Mouse (Mus musculus): Measurements from ENCODE around the gene Tmem108. TPM values are rescaled to one million over a fixed set of nuclear protein-coding genes. Genes with fewer than 3 reads are reported as not detected.
"Not testable (repeated sequence)": the region's sequence is repeated elsewhere in the genome, so short reads cannot be mapped to it uniquely, and the experiment has no call there.

The Tmem108 gene
- polyA plus RNA-seq, 2 experiments from 2014 or later: 0.87 to 1.2 TPM

DNA sequence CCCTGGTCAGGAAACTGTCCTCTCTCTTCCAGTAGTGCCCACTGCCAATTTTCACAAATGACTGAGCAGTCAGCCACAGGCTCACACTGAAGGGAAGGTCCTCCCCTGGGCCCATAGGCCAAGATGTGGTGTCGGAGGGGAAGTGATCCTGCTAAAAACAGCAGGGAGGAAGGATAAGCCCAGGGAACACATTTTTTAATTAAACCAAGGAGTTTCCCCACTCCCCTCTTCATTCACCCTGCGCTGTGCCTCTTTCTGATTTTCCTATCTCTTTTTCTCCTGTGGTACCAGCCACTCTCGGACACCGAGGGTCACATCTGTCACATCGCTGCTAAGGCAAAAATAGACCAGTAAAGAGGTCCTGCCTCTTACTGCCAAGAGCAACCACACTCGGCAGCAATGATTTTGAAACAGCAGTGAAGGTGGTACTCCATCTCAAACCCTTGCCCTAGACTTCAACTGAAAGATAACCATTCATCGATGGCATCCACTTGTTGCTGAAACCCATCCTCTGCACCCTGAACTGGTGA is 83.0 kb downstream of the Tmem108 start:
- ATAC-seq: no peak

DNA sequence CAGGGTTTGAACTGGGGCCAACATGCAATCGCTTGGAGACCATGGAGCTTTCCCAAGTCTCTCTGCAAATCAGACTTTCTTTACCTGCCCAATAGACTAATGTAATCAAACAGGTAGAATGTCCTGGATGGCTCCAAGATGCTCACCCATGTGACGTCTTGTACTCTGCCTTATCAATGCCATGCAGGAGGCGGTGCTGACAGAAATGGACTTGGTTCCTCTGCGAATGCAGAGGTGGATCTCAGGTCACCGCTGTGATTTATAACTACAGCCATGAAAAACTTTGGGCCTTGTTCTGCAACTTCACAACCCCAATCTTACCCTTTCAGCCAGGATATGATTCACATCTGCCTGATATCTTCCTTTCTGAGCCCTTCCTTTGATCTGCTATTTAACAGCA is 83.8 kb downstream of the Tmem108 start:
- ATAC-seq: no peak

DNA sequence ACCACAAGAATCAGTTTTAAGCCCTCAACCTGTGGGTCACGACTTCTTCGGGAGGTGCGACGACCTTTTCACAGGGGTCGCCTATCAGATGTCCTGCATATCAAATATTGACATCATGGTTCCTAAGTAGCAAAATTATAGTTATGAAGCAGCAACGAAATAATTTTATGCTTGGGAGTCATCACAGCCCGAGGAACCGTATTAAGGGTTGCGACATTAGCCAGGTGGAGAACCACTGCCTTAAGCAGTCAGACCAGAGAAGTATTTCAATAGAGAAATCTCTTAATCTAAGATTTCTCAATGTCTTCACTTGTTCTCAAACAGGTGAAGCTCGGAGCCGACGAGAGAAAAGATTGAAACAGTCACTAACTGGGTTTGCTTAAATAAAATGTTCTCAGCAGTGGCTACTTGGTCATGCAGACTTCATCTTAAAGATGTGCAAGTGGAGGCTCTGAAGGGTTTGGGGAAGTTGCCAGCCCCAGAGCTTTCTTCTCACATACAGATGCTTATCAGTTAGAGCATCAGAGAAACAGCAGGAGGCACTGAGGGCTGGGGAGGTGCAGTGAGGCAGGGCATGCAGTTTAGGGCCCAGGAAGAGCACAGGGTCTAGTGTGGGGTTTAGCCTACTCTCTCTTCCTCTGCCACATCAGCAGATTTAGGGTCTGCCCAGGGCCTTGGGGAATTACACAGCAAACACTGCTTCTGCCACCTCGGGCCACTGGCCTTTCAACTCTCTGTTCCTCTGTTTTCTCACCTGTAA is 85.7 kb downstream of the Tmem108 start:
- no peak for ATAC-seq

DNA sequence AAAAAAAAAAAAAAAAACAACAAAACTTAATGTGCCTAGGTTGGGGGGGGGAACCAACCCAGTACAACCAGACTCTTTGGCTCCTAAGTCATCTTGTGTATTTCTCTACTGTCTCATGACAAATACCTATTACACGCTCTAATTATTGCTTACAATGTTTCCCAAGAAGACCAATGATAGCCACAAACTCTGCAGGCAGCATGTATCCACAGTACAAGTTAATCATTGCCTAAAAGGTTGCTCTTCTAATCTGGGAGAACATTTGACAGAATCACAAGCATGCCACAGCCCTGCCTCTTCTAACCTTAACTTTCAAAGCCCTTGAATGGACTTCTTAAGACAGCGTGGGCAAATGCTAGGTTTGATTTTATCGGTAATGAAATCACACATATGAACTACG is 88.8 kb downstream of the Tmem108 start:
- ATAC-seq: no peak

DNA sequence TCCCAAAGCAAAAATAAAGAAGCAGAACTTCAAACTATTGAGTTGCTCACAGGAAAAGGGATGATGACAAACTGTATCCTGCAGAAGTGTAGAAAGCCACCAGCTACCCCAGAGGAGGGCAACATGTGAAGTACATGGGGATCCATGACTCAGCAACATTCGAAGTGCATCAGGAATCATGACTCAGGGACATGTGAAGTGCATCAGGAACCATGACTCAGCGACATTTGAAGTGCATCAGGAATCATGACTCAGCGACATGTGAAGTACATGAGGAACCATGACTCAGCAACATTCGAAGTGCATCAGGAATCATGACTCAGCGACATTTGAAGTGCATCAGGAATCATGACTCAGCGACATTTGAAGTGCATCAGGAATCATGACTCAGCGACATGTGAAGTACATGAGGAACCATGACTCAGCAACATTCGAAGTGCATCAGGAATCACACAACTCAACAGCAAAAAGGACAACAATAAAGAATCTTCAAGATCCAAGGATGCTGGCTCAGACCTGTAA is 91.0 kb downstream of the Tmem108 start:
- ATAC-seq: not testable (repeated sequence)

DNA sequence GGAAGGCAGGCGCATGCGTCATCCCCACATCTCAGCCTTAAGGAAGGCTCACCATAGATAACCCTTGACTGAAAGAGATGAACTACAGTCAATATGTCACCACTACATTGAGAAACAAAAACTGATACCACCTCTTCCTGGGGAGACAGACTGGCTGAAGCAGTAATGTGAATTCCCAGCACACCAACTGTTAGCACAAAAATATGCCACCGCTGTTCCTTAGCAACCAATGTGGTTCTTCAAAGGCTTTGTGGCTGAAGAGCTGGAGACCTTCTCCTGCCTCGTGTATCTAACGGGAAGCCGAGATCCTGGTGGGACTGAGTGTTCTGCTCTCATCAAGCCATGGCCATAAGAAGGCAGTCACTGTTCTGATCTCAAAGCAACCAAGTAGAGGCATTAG is 92.8 kb downstream of the Tmem108 start:
- no peak for ATAC-seq

DNA sequence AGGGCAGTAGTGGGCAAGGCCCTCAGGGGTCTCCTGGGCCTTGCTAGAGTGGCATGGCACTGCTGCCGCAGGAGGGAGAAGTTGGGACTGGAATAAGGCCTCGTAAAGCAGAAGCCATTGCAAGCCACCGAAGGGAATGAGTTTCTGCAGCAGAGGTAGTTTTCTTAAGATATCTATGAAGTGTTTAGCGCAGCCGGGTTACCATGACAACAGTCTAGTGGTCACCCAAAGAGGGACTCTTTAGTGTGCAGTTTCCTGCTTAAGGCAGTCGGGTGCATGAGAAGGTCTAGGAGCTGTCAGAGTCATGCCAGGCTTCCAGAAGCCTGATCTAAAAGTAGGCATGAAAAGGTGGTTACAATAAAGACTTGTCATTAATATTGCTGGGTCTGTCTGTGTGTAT is 95.8 kb downstream of the Tmem108 start:
- no peak for ATAC-seq

DNA sequence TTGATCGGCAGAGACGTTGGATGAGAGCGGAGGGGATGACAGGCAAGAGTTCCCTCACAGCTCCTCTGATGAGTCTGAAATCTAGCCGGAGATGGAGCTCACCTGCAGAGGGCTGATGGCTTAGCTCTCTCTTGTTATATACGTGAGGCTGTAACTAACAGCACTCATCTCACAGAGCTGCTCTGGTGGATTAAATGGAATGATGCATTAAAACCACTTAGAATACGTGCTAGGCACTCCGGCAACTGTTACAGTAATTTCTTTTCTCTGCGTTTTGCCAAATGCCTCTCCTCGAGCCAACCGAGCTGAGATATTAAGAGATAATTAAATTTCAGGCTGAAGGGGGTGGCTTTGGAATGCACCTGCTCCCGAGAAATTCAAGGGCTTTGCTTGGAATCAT is 97.5 kb downstream of the Tmem108 start:
- ATAC-seq: no peak

DNA sequence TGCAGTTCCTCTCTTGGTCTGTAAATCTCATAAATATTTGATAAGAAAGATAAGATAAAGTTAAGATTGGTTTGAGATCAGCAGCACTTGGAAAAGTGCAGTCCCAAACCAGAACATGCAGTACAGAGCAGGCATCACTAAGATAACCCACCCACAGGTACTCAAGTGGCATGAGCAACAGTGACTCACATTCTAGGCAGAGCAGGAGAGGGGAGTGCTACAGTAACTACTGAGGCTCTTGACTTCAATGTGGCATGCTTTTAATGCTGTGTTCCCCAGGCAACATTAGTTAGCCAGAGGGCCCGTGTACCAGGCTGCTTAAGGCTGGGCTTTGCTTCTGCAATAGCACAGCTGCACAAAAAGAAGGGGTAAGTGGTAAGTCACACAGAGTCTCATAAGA is 99.8 kb downstream of the Tmem108 start:
- no peak for ATAC-seq

DNA sequence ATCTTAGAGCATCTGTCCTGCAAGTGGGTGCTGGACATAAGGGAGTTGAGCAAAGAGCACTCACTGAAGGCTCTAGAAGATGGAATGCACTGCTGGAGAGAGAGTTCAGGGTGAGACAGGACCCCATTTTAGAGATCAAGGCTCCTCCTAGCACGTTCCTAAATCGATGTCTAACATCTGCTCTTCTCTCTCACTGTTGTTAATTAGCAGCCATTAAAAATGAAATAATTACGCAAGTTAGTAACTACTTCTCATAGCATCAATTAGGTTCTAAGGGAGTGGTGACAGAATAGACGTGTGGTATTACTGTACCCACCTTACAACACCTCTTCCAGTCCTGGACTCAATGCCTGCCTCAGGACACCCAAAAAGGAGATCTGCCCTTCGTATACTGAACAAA is 103.7 kb downstream of the Tmem108 start:
- no peak for ATAC-seq

DNA sequence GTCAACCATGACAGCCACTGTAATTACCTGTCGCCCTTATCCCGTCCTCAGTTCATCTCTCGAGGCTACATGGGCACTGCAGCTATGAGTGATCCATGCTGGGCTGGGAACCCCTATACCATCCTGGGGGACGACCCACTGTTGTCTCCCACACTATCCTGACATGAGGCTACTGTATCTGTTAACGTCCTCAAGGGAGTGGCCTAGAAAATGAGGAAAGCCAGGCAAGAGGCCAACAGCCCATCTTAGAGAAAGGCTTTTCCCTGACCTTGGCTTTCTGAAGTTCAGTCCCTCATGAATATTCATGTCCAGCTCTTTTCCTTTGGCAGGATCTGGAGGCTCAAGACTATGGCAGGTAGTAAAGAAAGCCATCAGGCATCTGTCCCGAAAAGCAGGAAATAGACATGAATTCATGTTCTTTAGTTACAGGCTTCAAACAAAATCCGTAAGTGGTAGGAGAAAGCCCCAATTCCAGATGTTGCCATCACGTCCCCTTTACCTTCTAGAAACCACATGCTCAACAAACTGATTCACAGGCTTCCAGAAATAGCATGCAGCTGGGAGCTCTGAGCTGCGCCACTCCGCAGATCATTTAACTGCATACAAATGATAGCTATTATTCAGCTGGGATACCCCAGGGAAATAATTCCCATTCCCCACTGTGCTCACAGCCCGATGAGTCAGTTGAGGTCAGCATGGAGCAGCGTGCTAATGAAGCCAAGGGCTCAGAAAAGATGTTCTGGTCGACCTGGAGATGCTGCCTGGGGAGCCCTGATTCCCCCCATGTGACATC is 104.3 kb downstream of the Tmem108 start:
- no peak for ATAC-seq

DNA sequence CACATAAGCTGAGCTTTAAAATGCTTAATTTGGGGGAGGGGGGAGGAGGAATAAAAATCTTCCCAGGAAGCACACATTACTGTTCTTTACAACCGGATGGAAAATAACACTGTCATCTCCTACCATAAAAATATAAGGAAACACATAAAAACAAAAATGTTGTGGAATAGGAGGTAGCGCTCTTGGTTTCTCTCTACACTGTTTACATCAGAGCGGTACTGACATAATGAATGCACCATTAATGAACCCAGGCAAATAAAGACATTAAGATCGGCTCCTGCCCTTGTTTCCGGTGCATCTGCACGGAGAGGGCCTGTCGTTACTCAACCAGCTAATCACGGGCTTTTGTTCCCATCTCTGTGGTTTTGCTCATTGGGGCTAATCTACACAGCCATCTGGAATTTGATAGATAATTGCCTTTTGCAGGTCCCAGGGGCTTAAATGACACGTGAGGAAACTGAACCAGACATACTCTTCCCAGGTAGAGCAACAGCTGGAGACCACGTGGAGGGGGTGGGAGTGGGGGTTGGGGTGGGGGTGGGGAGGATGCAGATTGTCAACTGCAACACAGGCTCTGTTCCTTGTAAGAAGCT is 107.5 kb downstream of the Tmem108 start:
- ATAC-seq: no peak

DNA sequence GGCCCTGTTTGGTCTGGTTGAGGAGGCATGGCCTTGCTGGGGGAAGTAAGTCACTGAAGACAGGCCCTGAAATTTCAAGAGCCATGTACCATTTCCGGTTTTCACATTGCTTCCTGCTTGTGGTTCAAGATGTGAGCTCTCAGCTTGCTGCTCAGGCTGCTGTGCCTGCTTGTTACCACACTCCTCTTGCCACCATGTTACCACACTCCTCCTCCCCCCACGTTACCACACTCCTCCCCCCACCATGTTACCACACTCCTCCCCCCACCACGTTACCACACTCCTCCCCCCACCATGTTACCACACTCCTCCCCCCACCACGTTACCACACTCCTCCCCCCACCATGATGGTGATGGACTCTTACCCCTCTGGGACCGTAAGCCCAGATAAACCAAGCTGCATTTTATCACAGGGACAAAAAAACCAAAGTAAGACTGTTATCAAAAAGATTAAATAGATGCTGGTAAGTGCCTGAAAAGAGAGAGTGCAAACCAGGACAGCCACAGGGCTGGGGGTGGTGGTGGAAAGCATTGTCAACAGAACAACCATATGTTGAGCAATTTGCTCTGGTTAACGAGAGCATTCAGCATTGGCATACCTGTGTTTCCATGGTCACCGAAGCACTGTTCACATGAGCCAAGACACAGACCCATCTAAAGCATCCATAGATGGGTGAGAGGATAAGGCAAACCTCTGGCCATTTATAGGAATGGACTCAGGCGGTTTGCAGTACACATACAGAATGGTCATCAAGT is 109.3 kb downstream of the Tmem108 start:
- ATAC-seq: no peak

DNA sequence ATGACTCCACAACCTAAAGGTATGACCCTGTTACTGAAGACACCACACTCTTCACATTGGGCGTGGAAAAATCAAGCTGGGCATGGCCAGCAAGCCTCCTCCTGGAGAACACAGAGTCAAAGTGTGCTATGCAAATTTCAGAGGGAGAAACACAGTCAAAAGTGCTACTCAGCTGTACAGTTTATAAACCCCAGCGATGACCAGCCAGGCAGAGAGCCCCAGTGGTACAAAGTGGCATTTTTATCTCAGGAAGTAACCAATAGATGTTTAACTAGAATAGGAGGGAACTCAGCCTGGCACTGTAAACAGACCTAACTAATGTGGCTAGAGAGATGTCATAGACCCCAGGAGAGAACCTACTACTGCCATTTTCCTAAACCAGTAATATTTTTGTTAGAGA is 115.0 kb downstream of the Tmem108 start:
- no peak for ATAC-seq

DNA sequence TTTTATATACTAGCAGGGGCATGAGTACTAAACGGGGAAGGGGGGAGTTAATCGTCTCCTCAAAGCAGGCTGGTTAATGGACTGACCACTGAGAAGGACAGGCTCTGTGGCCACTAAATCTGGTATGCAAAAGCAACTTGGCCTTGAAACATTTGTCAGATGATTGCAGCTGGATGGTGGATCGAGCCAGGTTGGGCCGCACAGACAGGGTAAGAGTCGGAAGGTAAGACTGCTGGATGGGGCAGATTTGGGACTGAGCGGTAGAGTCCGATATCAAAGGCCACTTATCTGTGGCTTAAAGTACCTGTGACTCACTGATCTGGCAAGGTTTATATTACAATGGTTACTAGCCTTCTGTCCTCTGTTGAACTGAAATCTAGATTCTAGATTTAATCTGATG is 115.9 kb downstream of the Tmem108 start:
- no peak for ATAC-seq

DNA sequence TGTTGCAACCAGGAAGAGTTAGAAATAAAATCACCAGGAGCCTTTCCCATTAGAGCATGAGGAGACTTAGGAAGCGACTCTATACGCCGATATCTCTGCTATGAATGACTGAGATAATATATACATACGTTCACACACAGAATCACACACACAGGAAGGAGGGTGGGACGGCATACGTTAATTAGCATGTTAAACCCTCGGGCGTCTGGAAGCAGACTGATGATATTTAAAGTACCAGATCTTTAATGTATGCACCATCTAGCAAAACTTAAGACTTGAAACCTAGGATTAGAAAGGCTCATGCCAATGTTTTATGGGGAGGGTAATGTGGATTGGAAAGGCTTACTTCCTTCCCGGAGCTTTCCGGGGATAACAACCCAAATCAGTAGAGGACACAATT is 119.3 kb downstream of the Tmem108 start:
- ATAC-seq: no peak

DNA sequence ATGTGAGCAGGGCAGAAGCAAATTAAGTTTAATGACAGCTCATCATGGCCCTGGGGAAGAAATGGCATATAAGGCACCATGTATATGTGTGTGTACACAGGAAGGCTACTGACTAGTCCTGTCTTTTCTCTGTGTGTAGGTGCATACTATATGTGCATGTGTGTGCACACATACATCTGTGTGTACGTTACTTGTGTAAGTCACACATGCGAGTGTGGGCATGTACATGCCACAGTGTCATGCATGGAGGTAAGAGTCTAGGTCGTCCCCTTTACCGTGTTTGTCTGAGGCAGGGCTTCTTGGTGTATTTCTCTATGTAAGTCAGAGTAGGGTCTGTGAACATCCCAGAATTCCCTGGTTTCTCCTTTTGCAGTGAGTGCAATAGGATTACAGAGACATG is 120.3 kb downstream of the Tmem108 start:
- ATAC-seq: no peak

DNA sequence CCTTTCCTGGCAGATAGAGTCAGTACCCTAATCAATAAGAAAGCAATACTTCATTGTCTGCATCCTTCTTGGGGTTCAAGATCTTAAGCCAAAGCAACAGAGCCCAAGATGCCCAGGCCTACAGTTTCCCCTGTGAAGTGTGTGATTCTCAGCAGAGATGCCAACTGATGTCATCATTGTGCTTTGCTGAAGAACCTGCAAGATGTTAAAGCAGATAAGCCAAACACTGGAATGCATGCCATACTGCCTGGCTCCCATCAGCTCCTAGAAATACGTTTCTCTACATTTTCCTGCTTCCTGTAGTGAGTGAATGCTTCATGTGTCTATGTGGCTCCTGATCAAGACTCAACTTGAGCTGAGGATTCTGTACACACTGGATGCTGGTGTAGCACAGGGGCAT is 122.2 kb downstream of the Tmem108 start:
- no peak for ATAC-seq

DNA sequence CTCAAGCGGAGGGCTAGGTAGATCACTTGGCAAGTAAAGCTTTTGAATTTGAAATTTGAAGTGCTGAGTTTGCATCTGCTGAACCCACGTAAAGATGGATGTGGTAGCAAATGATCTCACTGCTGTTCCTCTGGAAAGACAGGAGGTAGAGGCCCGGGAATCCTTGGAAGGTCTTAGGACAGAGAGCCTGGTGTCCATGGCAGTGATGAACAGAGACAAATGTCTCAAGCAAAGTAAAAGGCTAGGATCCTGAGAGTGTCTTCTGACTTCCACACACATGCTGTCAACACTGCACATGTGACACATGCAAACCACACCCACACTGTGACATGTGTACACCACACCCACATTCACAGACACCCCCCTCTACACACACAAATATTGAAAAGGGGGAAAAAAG is 124.2 kb downstream of the Tmem108 start:
- no peak for ATAC-seq

DNA sequence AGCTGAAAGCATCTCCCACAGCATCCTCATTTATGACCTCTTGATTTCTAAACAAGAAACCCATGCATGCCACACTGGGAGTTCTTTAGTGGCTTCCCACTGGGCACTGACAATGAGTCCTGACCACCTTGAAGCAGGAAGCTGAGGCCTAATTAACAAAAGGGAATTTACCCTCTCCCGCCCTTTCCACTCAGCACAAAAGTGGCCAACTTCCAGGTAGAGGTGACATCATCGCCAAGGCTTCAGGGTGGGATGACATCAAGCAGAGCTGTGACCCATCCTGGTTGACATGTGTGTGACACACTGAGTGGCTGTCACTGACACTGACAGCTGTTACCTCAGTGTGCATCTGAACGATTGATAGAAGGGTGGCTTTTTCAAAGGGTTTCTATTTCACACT is 124.8 kb downstream of the Tmem108 start:
- ATAC-seq: no peak

DNA sequence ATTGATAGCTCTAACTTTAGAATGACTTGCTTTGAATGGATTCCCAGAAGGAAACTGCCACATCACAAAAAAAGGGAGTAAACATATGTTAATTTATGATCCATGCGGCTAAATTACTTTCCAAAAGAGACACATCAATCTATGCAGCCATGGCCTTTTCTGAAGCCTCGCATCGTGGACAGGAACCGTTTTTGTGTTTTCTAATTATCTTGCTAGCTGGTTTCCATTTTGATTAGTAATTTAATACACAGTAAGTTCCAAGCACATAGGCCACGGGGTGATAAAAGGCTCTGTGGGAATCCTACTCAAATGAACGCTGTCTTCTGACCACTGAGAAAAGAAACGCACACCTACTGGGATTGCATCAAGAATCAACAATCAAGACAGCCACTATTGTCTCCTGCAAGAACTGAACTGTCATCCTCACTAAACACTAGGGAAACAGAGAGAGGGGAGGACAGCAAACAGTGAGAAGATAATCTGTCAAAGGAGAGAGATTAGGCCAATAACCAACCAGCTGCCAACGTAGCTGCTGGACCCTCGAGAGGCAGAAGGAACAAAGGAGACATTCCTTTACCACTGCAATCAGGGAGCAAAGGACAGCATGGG is 132.7 kb downstream of the Tmem108 start:
- no peak for ATAC-seq

DNA sequence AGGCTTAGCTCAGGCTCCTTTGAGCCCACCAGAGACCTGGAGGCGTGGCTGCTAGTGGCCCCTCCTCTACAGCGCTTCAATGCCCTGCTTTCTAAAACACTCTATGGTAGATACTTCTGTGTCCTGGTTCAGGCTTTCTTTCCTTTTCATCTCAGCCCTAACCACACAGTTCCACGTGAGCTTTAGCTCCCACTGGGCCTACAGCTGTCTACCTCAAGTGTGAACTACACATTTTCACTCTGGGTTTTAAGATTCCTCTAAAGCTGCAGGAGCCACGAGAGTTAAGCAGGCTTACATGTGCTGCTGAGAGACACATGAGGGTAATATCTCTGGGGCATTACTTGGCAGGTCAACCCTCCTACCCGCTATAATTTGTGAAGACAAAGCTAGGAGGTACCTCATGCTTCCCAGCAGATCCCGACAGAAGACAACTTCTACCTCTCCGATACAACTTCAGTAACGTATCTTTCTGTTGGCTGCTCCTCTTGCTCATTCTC is 134.2 kb downstream of the Tmem108 start:
- ATAC-seq: no peak
